Mouse (Mus musculus): Measurements from ENCODE around the gene Paip2b.

DNA sequence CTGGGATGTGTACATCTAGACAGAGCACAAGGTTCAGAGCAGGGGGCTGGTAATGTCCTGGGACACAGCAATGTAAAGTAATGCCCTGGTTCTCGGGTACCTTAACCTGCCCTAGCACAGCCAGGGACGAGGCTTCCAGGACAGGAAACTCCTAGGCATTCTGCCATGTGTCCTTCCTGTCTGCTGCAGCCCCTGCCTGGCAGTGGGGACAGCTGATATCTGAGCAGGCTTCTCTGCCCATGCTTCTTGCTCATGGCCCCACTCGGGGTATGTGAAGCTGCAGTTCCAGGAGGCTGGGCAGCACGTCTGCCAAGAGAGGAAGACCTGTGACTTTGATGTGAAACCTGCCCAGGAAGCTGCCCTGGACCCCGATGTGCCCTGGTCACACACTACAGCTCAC, 63.1 kb downstream of the Paip2b start:
- no peak for TF ChIP-seq EP300 (IDR thresholded peaks at IDR 0.05; ENCODE audit: low read depth)
- no peak for TF ChIP-seq CTCF (IDR thresholded peaks at IDR 0.05; ENCODE audit: low read depth)
